Mouse (Mus musculus): Measurements from ENCODE around the gene Lrch1. TPM values are rescaled to one million over a fixed set of nuclear protein-coding genes. Genes with fewer than 3 reads are reported as not detected.

Gene Lrch1
- total RNA-seq, 2 experiments from 2014 or later = 14.2 to 15.8 TPM

DNA sequence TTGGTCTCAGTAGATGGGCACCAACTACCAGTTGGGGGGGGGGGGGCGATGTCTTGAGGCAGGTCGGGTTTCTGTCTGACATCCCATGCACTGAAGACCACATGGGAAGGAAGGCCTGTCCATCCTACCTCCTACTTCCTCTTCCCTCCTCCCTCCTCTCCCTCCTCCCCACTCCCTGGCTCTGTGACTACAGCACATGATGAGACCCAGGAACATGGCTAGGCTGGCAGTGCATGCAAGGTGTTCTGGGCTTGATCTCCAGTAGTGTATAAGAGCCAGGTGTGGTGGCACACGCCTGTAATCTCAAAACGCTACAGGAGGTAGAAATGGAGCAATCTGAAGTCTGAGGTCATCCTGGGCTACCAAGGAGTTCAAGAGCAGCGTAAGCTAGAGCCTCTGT is 43.2 kb downstream of the Lrch1 start:
- intact Hi-C loops (cut with DNase I) = no loop called here
- no peak for DNase-seq (ENCODE audit: low spot score in 2 of 2)

DNA sequence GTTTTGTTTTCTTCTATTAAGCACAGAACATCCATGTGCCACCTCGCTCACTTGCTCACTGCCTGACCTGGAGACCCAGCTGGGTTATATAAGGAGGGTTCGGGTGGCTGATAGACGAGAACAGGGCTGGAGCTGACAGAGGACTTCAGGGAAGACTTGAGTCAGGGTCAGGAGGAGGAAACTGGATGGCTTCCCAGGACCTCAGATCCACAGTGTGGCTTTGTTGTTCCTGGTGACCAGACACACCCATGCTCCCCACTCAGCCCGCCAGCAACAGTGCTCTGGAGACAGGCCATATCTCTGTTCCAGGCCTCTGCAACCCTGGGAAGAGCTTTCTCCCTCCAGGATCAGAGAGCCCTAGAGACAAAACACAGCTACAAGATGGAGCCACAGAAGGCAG is 44.6 kb downstream of the Lrch1 start:
- intact Hi-C loops (cut with DNase I) = no loop called here
- no peak for DNase-seq (ENCODE audit: low spot score in 2 of 2)

DNA sequence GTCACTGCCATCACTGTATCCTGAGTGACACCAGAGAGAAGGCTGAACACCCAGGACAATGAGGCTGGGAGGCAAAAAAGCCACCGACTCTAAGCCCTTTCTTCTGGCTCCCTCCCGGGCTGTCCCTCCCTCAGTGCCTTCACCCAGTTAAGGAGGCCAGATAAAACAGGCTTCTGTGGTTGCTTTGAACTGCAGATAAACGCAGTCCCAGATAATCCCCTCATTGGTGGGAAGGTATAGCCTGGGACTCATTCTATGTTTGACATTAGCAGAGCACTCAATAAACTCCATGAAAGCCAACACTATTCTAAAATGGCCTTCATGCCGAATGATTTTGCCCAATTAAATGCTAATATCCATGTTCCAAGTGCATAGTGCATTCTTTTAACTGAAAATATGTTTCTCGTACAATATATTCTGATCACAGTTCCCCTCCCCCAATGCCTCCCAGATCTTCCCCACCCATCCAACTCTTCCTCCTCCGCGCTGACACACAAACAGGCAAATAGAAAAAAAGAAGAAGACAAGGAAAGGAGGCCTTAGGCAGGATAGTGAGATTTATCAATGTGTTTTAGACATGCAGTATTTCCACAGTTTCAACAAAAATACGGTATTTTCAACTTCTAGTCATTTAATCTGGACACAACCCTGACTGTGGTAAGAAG is 46.8 kb downstream of the Lrch1 start:
- DNase-seq (ENCODE audit: low spot score in 2 of 2) = no peak
- intact Hi-C loops (cut with DNase I) = no loop called here

DNA sequence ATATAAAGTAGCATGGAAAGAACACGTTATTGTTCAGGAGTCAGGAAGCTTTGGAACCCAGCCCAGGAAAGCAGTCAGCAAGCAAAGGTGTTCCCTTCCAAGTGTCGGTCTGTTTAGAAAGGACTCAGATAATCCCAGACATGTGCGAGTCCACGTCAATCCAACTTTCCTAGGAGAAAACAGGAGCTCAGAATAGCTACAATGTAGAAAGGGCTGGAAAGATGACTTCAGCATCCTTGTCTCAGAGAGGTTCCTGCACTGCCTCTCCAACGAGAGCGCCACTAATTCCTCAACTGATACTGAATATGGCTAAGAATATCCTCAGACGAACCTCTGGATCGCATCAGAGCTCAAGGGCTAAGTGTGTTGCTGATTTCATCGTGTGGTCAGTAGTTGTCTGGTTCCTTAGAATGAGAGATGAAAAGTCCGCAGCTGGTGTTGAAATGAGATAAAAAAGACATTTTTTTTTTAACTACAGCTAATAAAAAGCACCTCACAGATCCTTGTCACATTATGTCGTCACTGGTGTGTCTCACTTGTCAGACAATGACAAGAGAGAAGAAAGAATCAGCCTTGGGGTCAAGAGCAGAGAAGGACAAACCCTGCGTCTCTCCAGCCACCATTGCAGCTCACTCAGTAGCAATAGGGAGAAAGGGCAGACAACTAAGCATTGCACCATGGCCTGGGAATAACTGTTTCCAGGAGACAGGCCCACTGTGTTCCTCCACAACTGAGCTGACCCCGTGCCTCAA is 47.5 kb downstream of the Lrch1 start:
- intact Hi-C loops (cut with DNase I) = no loop called here
- no peak for DNase-seq (ENCODE audit: low spot score in 2 of 2)

DNA sequence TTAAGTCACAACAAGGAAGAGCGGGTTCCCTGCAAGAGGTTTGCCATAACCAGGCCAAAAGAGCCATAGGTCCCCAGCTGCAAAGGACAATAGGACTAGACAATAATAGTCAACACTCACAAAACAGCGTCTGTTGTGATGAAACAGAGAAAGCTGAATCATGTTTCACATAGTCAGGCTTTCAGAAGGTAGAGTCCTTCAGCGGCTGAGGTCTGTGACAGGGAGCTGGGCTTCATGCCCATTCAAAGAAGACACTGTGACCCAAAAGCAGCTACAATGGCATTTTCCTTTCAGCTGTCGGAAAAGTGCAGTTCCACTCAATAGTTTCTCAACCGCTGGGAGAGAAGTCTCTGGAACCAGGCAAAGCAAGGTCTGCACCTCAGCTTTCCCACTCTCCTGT is 48.7 kb downstream of the Lrch1 start:
- DNase-seq (ENCODE audit: low spot score in 2 of 2) = no peak
- intact Hi-C loops (cut with DNase I) = no loop called here

DNA sequence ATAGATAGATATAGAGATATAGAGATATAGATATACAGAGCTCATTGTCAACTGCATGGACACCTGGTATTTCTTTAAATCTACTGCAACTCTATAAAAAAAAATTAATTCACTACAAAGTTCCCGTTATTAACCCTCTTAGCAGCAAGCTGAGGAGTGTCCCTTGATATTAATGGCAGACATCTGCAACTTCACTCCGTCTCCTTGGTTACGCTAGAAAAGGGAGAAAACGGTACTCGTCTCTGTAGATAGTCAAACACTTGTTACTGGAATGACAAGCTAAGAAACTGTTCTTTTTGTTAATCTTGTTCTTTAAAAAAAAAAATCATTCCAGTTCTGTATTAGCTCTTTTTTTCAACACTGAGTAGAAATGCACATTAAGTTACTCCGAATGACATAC is 54.0 kb downstream of the Lrch1 start:
- intact Hi-C loops (cut with DNase I) = no loop called here
- DNase-seq (ENCODE audit: low spot score in 2 of 2) = no peak

DNA sequence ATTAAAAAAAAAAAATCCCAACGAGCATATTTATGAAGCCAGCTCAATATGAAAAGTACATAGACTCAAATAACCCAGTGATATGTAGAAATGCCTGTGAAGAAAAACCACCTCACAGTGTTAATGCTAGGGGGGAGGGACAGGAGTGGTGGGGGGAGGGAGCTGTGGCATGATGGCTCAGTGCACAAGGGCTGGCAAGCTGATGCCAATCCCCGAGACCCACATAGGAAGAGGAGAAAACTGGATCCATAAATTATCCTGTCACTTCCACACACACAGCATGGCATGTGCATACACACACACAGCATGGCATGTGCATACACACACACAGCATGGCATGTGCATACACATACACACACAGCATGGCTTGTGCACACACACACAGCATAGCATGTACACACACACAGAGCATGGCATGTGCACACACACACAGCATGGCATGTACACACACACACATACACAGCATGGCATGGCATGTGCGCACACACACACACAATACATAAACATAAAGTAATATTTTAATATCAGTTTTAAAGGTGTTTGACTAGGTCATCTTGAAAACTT is 54.5 kb downstream of the Lrch1 start:
- intact Hi-C loops (cut with DNase I) = no loop called here
- DNase-seq (ENCODE audit: low spot score in 2 of 2) = no peak

DNA sequence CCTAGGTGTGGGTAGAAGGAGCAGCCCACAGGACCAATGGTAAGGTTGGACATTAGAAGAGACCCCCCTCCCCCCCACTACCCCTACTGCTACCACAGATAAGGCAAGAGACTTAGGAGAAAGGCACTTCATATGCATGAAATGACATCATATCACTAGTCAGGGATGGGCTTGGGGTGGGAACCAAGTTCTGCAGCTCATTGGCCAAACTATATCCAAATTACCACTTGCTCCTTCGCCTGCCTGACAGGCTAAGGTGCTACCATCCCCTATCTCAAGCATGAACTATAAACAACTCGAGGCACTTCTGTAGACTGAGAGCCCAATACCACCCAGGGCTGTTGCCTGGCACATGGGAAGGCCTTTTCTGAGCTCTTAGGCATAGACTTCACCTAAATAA is 58.4 kb downstream of the Lrch1 start:
- no peak for DNase-seq (ENCODE audit: low spot score in 2 of 2)
- intact Hi-C loops (cut with DNase I) = no loop called here

DNA sequence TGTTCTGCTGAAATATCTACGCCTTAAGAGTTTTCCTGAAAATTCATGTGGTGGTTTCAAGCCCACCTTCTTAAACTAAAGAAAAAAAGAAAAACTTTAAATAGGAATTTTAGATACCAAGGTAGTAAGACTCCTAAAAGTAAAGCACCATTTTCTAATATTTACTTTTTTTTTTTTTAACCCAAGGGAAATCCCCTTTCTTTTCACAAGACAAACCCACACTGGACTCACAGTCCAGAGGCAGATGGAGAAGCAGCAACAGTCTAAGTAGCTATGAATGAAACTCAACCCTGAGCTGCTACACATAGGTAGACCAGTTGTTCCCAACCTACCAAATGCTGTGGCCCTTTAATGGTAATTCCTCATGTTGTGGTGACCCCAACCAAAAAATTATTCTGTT is 59.6 kb downstream of the Lrch1 start:
- intact Hi-C loops (cut with DNase I) = no loop called here
- no peak for DNase-seq (ENCODE audit: low spot score in 2 of 2)

DNA sequence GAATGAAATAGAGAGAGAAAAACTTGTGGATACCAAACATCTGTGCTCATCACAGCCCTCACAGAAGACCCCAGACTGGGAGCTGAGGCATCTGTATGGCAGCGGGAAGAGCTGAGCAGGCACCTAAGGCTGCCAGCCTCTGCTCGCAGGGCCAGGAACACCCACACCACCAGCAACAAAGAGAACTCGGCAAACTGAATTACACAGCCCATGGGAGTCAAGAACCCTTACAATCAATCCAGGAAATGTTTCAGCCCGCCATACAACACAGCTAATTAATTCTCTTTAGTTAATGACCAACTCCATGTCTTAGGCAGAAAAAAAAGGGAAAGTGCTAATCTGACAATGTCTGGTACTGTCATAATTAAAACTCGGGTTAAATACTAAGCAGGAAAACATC is 61.2 kb downstream of the Lrch1 start:
- no peak for DNase-seq (ENCODE audit: low spot score in 2 of 2)
- intact Hi-C loops (cut with DNase I) = no loop called here

DNA sequence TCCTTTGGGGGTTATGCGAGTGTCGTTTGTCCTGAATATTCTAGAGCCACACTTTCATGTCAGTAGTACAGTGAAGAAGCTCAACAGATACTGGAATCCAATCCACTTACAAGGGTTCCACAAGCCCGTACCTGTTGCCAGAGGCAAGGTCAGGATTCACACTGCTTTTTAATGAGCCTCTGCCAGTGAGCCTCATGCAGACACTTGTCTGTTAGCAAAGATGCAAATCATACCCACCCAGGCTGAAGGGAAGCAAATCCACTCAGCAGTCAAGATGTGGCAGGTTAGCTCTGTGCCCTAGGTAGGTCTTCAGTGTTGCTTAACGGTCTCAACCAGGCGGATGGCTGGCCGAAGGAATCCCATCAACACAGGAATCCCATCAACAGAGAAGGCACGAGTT is 62.8 kb downstream of the Lrch1 start:
- intact Hi-C loops (cut with DNase I) = no loop called here
- no peak for DNase-seq (ENCODE audit: low spot score in 2 of 2)

DNA sequence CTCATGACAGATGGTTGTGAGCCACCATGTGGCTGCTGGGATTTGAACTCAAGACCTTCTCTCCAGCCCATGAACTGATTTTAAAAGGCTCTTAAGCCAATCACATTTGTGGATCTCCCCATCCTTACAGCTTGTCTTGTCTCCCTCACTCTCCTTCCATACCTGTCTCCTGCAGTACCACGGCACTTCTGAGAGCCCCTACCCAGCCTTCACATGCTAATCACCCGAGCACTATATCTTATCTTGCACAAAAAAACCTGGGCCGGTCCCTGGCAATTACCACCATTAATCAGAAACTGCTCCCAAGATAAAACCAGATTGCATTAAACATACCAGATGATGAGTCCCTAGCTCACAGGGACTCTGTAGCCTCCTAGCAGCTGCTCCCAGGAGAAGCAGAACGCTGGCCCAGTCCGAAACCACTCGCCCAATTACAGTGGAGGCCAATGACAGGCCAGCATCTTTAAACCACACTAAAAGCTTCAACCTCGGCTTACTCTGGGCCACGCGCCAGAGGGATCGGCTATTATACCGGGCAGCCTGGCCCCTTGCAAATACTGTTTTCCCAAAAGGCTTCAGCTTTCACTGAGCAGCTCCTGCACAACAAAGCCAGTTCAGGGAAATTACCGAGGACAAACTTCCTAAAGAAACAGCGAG is 63.5 kb downstream of the Lrch1 start:
- DNase-seq (ENCODE audit: low spot score in 2 of 2) = peak; percentile 45 to 61
- intact Hi-C loops (cut with DNase I) = no loop called here

DNA sequence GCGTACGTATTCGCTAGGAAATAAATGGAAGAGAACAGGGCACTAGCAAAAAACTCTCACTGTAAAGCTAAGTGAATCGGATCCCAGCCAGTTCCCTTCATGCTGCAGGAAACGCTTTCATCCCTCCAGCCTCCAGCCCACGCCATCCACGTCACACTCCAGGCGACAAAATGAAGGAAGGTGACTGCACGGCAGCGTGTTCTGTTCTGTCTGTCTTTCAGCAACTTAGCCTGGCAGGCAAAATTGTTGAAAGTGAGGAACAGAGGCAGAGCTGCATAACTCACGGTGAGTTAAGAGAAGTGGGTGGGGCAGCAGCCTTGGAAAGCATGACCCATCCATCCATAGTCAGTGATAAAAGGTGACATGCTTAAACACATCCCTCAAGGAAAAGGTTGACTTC is 64.5 kb downstream of the Lrch1 start:
- intact Hi-C loops (cut with DNase I) = loop anchor here (2.0 kb wide), 1 partner anchor 30 kb away; no protein-coding TSS in a partner anchor
- DNase-seq (ENCODE audit: low spot score in 2 of 2) = peak; percentile 57 to 85

DNA sequence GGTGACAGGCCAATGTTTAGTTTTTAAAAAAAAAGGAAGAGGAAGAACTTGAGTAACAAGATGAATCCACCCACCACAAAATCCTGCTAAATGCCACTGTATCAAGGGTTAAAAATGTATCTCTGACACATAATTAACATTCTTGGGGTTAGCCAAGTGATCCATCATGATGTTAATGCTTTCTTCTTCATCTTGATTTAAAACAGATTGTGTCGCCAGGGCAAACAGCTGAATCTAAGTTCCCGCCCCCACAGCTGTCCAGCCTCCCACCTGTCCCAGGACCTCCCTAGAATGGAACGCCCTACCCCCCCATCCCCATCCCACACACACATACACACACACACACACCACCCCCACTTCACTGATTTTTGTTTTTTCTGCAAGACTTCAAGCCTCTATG is 64.9 kb downstream of the Lrch1 start:
- no peak for DNase-seq (ENCODE audit: low spot score in 2 of 2)
- intact Hi-C loops (cut with DNase I) = loop anchor here (2.0 kb wide), 1 partner anchor 30 kb away; no protein-coding TSS in a partner anchor

DNA sequence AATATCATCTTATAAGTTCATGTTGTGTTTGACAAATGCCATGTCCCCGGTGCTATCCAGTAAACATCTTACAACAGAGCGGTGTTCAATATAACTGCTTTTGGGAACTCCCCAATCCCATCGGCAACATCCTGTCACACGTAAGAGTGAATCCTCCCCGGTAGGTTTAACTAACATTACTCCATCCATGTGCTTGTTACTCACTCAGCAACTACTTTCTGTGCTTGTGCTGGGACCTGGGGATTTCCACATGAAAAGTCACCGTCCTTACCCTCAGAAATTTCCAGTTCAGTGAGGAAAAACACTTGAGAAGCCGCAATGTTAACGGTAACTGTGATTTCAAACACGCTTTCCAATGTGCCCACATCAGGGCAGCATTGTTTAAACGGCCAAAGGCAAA is 66.8 kb downstream of the Lrch1 start:
- intact Hi-C loops (cut with DNase I) = loop anchor here (2.0 kb wide), 1 partner anchor 66 kb away; the partner anchor contains the start of gene Lrch1
- DNase-seq (ENCODE audit: low spot score in 2 of 2) = no peak

DNA sequence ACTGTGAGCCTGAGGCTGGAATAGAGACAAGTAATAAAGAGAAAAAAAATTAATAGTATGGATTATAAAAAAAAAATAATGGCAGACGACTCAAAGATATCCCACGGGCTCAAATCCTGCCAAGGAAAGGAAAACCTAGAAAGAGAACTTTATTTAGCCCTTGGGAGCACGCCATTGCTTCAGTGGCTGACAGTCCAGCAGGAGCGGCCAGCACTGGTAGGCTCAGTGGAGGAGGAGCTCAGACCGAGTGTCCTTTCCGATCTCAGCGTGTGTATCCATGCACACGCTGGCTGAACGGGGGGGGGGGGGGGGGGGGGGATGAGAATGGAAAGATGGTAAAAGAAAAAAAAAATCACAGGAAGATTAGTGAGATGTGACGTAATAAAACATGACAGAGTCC is 68.2 kb downstream of the Lrch1 start:
- no peak for DNase-seq (ENCODE audit: low spot score in 2 of 2)
- intact Hi-C loops (cut with DNase I) = no loop called here

DNA sequence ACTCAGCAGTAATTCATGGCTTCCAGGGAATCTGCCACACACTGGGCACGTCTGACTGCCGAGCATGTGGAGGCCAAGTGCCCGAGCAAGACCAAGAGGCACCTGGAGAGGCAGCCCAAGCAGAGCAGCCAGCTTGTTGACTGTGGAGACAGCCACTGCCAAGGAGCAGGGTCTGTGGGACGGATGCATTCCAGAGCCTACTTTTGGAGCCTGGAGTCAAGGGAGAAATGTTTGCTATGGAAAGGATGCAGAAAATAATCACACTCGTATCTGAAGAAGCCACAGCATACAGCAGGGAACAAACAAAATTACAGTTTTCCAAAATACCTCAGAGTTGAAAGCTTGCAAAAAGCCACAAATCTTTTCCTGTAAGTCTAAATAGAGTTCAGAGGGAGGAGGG is 70.4 kb downstream of the Lrch1 start:
- no peak for DNase-seq (ENCODE audit: low spot score in 2 of 2)
- intact Hi-C loops (cut with DNase I) = no loop called here

DNA sequence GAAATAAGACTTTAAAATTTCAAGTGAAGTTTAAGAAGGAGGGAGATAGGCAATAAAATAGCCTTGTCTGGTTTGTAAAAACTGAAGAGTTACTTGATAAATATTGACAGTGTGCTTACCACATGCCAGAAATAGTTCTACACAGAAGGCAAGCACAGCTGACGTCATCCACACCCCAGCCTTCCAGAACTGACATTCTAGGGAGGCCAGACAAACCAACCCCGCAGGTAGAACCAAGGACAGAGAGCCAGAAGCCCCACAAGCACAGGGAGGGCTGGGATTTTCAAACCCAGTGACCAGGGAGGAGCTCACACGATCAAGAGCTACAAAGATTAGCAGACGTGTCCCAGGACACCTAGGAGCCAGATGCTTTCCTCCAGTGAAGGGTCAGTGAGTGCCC is 76.5 kb downstream of the Lrch1 start:
- DNase-seq (ENCODE audit: low spot score in 2 of 2) = no peak
- intact Hi-C loops (cut with DNase I) = no loop called here

DNA sequence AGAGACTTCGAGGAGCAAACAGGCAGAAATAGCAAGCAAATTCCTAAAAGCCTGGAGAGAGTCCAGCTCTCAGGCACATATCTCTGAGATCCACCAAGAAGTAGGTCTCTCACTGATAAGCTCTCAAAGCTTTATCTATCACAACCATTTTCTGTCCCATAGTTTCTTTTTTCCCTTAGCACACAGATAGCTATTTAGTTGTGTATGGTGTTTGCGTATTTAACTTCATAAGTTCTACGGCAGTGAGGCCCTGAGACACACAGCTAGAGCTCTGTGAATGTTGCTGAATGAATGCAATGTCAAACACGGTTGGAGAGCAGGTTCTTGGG is 78.8 kb downstream of the Lrch1 start:
- intact Hi-C loops (cut with DNase I) = loop anchor here (5.0 kb wide), 2 partner anchors 38 to 78 kb away; partner anchors contain the start of gene Lrch1
- no peak for DNase-seq (ENCODE audit: low spot score in 2 of 2)

DNA sequence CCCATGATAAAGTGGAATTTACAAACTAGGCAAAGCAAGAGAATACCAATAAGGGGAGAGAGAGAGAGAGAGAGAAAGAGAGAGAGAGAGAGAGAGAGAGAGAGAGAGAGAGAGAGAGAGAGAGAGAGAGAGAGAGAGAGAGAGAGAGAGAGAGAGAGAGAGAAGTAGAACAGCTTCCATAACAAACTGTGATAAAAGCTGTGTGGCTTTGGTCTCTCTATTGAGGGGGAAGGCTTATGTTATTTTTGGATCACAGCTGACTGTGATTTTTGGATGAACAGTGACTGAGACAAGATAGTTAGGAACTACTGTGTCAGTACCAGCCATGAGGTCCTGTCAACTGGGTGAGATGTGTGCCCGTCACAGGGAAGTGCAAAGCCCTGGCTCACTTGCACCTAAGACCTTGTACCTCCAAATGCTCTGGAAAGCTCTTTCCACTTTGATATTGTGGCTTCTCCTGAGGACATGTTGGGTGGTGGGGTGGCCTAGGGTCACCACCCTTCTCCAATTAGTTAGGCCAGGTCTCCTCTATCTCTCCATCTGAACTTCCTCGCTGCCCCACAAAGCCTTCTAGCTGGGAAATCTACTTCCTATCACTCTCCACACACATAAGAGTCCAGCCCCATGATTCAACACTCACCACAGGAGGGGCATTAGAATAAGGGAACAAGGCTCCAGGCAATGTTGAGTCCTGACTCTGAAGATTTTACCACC is 79.3 kb downstream of the Lrch1 start:
- intact Hi-C loops (cut with DNase I) = loop anchor here (5.0 kb wide), 2 partner anchors 39 to 79 kb away; partner anchors contain the start of gene Lrch1

More for the DNA sequence above, 79.3 kb downstream of the Lrch1 start:
- DNase-seq (ENCODE audit: low spot score in 2 of 2) = no peak

All from left cerebral cortex, postnatal 25 days (tissue).